Comparison of ENCODE assay signal across 11 mouse cellular contexts in the genomic region with DNA sequence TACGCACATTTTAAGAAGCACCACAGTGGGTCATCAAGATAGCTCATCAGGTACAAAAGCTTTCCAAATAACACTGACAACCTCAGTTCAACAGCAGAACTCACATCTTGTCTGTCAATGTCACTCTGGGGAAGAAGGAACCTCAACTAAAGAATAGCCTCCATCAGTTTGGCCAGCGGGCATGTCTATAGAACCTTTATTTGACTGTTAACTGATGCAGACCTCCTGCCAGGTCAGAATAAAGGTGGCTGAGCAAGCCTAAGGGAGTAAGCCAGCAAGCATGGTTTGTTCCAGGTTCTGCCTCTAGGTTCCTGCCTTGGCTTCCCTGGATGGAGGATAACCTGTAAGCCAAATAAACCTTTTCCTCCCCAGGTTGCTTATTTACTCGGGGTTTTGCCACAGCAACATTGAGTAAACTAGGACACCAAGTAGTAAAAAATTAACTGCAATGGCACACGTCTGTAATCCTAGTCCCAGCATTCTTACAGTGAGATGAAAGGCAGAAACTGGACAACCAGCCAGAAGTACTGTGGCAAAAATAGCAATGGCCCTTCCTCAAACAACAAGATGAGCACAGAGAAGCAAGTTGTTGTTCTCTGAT.
"Had no signal": no experiment of that assay in that cellular context is flagged by ENCODE, and none has a peak within 500 bp of the region (broad histone marks: within the 10 kb centered on the region; RNA-seq: fewer than 3 reads in every experiment).

No protein-coding gene starts in this region.

- H3K27ac ChIP-seq: hindbrain, embryonic 14.5 days; intestine, embryonic 15.5 days; layer of hippocampus, adult 2 months; left cerebral cortex, adult 2 months; limb, embryonic 15.5 days; midbrain, embryonic 15.5 days; neural tube, embryonic 12.5 days had no signal

- H3K27me3 ChIP-seq: intestine, embryonic 15.5 days; limb, embryonic 15.5 days; midbrain, embryonic 15.5 days; neural tube, embryonic 12.5 days had no signal

- H3K4me2 ChIP-seq: hindbrain, embryonic 14.5 days; intestine, embryonic 15.5 days; limb, embryonic 15.5 days; midbrain, embryonic 15.5 days; neural tube, embryonic 12.5 days had no signal

- DNase-seq: lung, adult 18-20 months; lung, postnatal 36 days; thymus, adult 18-20 months; thymus, postnatal 14 days had no signal

- H3K9me3 ChIP-seq: limb, embryonic 15.5 days; midbrain, embryonic 15.5 days had no signal

- H3K4me3 ChIP-seq: intestine, embryonic 15.5 days; layer of hippocampus, adult 2 months; left cerebral cortex, adult 2 months; limb, embryonic 15.5 days; midbrain, embryonic 15.5 days; neural tube, embryonic 12.5 days had no signal

- H3K9ac ChIP-seq: hindbrain, embryonic 14.5 days; intestine, embryonic 15.5 days; limb, embryonic 15.5 days; midbrain, embryonic 15.5 days; neural tube, embryonic 12.5 days had no signal

- H3K4me1 ChIP-seq: intestine, embryonic 15.5 days; limb, embryonic 15.5 days; midbrain, embryonic 15.5 days; neural tube, embryonic 12.5 days had no signal

- ATAC-seq: intestine, embryonic 15.5 days; midbrain, embryonic 15.5 days had no signal
